Mouse (Mus musculus): ENCODE measurements around the gene Jmjd4. TPM values are rescaled to one million over a fixed set of nuclear protein-coding genes. Genes with fewer than 3 reads are reported as not detected.

Gene Jmjd4
- polyA plus RNA-seq, 1 experiment from 2014 or later: 16.6 TPM

- Histone ChIP-seq H3K4me2 (ENCODE audit: low read length) (no peak overlapping the region), H3K27ac (replicated peaks; ENCODE audit: low read depth, low read length) (no peak overlapping the region), H3K9me3 (ENCODE audit: control insufficient read depth, low read length) (no peaks in the 10 kb centered on the region), H3K36me3 (ENCODE audit: control insufficient read depth, insufficient read depth, low read length) (peaks cover 56% of the 10 kb centered on the region), H3K4me3 (replicated peaks; ENCODE audit: low read depth, low read length) (no peak overlapping the region), H3K9ac (replicated peaks; ENCODE audit: low read length) (no peak overlapping the region), H3K27me3 (ENCODE audit: control insufficient read depth, insufficient read depth, low read length) (no peaks in the 10 kb centered on the region), H3K4me1 (ENCODE audit: control insufficient read depth, insufficient read depth, low read length) (no peaks in the 10 kb centered on the region)
- WGBS: 88% methylated on average over 8 of the region's 8 CpGs
- no peak for DNase-seq
- ATAC-seq (ENCODE audit: low FRiP score, low TSS enrichment): no peak
These were observed 36.4 kb downstream of the Jmjd4 start for GRCm38 (mm10) chr11:59486222-59486621.

GRCm38 (mm10) chr11:59496672-59497310 lies 46.9 kb downstream of the Jmjd4 start:
- H3K27ac ChIP-seq (replicated peaks; ENCODE audit: low read depth, low read length): no peak overlapping the region
- no peak overlapping the region for H3K4me2 ChIP-seq (ENCODE audit: low read length)
- no peak overlapping the region for H3K9ac ChIP-seq (replicated peaks; ENCODE audit: low read length)
- WGBS: 86% methylated on average over 6 of the region's 6 CpGs
- H3K4me3 ChIP-seq (replicated peaks; ENCODE audit: low read depth, low read length): no peak overlapping the region
- H3K36me3 ChIP-seq (ENCODE audit: control insufficient read depth, insufficient read depth, low read length): peaks cover 95% of the 10 kb centered on the region
- no peaks in the 10 kb centered on the region for H3K9me3 ChIP-seq (ENCODE audit: control insufficient read depth, low read length)
- no peaks in the 10 kb centered on the region for H3K4me1 ChIP-seq (ENCODE audit: control insufficient read depth, insufficient read depth, low read length)
- ATAC-seq (ENCODE audit: low FRiP score, low TSS enrichment): no peak
- H3K27me3 ChIP-seq (ENCODE audit: control insufficient read depth, insufficient read depth, low read length): no peaks in the 10 kb centered on the region
- DNase-seq: no peak

GRCm38 (mm10) chr11:59497747-59498146 lies 47.9 kb downstream of the Jmjd4 start:
- DNase-seq (no peak), ATAC-seq (ENCODE audit: low FRiP score, low TSS enrichment) (no peak)
- no peaks in the 10 kb centered on the region for H3K27me3 ChIP-seq (ENCODE audit: control insufficient read depth, insufficient read depth, low read length)
- 96% methylated on average over 7 of the region's 7 CpGs for WGBS
- H3K27ac ChIP-seq (replicated peaks; ENCODE audit: low read depth, low read length): no peak overlapping the region
- no peak overlapping the region for H3K9ac ChIP-seq (replicated peaks; ENCODE audit: low read length)
- no peaks in the 10 kb centered on the region for H3K9me3 ChIP-seq (ENCODE audit: control insufficient read depth, low read length)
- no peak overlapping the region for H3K4me2 ChIP-seq (ENCODE audit: low read length)
- no peaks in the 10 kb centered on the region for H3K4me1 ChIP-seq (ENCODE audit: control insufficient read depth, insufficient read depth, low read length)
- H3K4me3 ChIP-seq (replicated peaks; ENCODE audit: low read depth, low read length): no peak overlapping the region
- H3K36me3 ChIP-seq (ENCODE audit: control insufficient read depth, insufficient read depth, low read length): peaks cover 95% of the 10 kb centered on the region

GRCm38 (mm10) chr11:59501978-59502700 lies 52.3 kb downstream of the Jmjd4 start:
- no peak for DNase-seq
- H3K9ac ChIP-seq (replicated peaks; ENCODE audit: low read length): no peak overlapping the region

GRCm38 (mm10) chr11:59505351-59505838 lies 55.5 kb downstream of the Jmjd4 start:
- H3K36me3 ChIP-seq (ENCODE audit: control insufficient read depth, insufficient read depth, low read length): peaks cover 39% of the 10 kb centered on the region
- no peaks in the 10 kb centered on the region for H3K27me3 ChIP-seq (ENCODE audit: control insufficient read depth, insufficient read depth, low read length)
- H3K9ac ChIP-seq (replicated peaks; ENCODE audit: low read length): peak overlapping the region; percentile 94
- H3K9me3 ChIP-seq (ENCODE audit: control insufficient read depth, low read length): no peaks in the 10 kb centered on the region
- peaks cover 12% of the 10 kb centered on the region for H3K4me1 ChIP-seq (ENCODE audit: control insufficient read depth, insufficient read depth, low read length)
- under 1% methylated on average over 21 of the region's 21 CpGs for WGBS
- DNase-seq (peak; percentile 81), ATAC-seq (ENCODE audit: low FRiP score, low TSS enrichment) (peak; percentile 52)
- H3K27ac ChIP-seq (replicated peaks; ENCODE audit: low read depth, low read length): peak overlapping the region; percentile 91
- peak overlapping the region; percentile 85 for H3K4me3 ChIP-seq (replicated peaks; ENCODE audit: low read depth, low read length)
- H3K4me2 ChIP-seq (ENCODE audit: low read length): peak overlapping the region; percentile 95

More at GRCm38 (mm10) chr11:59501978-59502700, 52.3 kb downstream of the Jmjd4 start:
- WGBS: 95% methylated on average over 5 of the region's 5 CpGs
- no peak for ATAC-seq (ENCODE audit: low FRiP score, low TSS enrichment)
- peaks cover 4% of the 10 kb centered on the region for H3K4me1 ChIP-seq (ENCODE audit: control insufficient read depth, insufficient read depth, low read length)
- no peaks in the 10 kb centered on the region for H3K9me3 ChIP-seq (ENCODE audit: control insufficient read depth, low read length)
- H3K36me3 ChIP-seq (ENCODE audit: control insufficient read depth, insufficient read depth, low read length): peaks cover 72% of the 10 kb centered on the region
- no peak overlapping the region for H3K4me3 ChIP-seq (replicated peaks; ENCODE audit: low read depth, low read length)
- H3K27ac ChIP-seq (replicated peaks; ENCODE audit: low read depth, low read length): no peak overlapping the region
- no peak overlapping the region for H3K4me2 ChIP-seq (ENCODE audit: low read length)
- no peaks in the 10 kb centered on the region for H3K27me3 ChIP-seq (ENCODE audit: control insufficient read depth, insufficient read depth, low read length)

GRCm38 (mm10) chr11:59505839-59506712 lies 56.2 kb downstream of the Jmjd4 start:
- DNase-seq (peak; percentile 91), ATAC-seq (ENCODE audit: low FRiP score, low TSS enrichment) (peak; percentile 89)
- WGBS: under 1% methylated on average over 66 of the region's 71 CpGs
- Histone ChIP-seq H3K4me3 (replicated peaks; ENCODE audit: low read depth, low read length) (peak overlapping the region; percentile 85), H3K36me3 (ENCODE audit: control insufficient read depth, insufficient read depth, low read length) (peaks cover 36% of the 10 kb centered on the region), H3K27me3 (ENCODE audit: control insufficient read depth, insufficient read depth, low read length) (no peaks in the 10 kb centered on the region), H3K4me2 (ENCODE audit: low read length) (peak overlapping the region; percentile 95), H3K27ac (replicated peaks; ENCODE audit: low read depth, low read length) (peak overlapping the region; percentile 91), H3K4me1 (ENCODE audit: control insufficient read depth, insufficient read depth, low read length) (peaks cover 12% of the 10 kb centered on the region), H3K9ac (replicated peaks; ENCODE audit: low read length) (peak overlapping the region; percentile 94), H3K9me3 (ENCODE audit: control insufficient read depth, low read length) (no peaks in the 10 kb centered on the region)

- Histone ChIP-seq H3K27me3 (ENCODE audit: control insufficient read depth, insufficient read depth, low read length) (no peaks in the 10 kb centered on the region), H3K36me3 (ENCODE audit: control insufficient read depth, insufficient read depth, low read length) (peaks cover 36% of the 10 kb centered on the region), H3K9me3 (ENCODE audit: control insufficient read depth, low read length) (no peaks in the 10 kb centered on the region), H3K27ac (replicated peaks; ENCODE audit: low read depth, low read length) (peak overlapping the region; percentile 91), H3K4me3 (replicated peaks; ENCODE audit: low read depth, low read length) (peak overlapping the region; percentile 85), H3K4me2 (ENCODE audit: low read length) (peak overlapping the region; percentile 95), H3K4me1 (ENCODE audit: control insufficient read depth, insufficient read depth, low read length) (peaks cover 12% of the 10 kb centered on the region), H3K9ac (replicated peaks; ENCODE audit: low read length) (peak overlapping the region; percentile 94)
- ATAC-seq (ENCODE audit: low FRiP score, low TSS enrichment): 0 out of 2 replicates have a peak, but pooled peaks have one; percentile 13
- DNase-seq: no peak
- under 1% methylated on average over 14 of the region's 14 CpGs for whole genome bisulfite sequencing
These were observed 56.8 kb downstream of the Jmjd4 start for GRCm38 (mm10) chr11:59506713-59507074.

Measured in midbrain, embryonic 14.5 days (tissue).